Mouse (Mus musculus) neural tube, embryonic 13.5 days (tissue): ENCODE data around the gene Ikzf4. TPM values are rescaled to one million over a fixed set of nuclear protein-coding genes. Genes with fewer than 3 reads are reported as not detected.

Experiments
- ATAC-seq: fragments of 200-750 bp; cut with Nextera tagmentation; 2 replicates; pipeline ENCODE4 v1.8.0; 2017; ENCODE audit warnings: low read depth, mild to moderate bottlenecking, moderate TSS enrichment, moderate library complexity
- H3K27ac ChIP-seq: fragments of 300-500 bp; sonication (generic); replicated peaks from 2 replicates; pipeline ENCODE4 v1.5.1; 2015; ENCODE audit warnings: moderate library complexity, mild to moderate bottlenecking, inconsistent platforms
- H3K27me3 ChIP-seq: fragments of 300-500 bp; sonication (generic); 2 replicates; pipeline ENCODE4 v1.6.1; 2015; ENCODE audit warnings: mild to moderate bottlenecking, inconsistent platforms
- H3K36me3 ChIP-seq: fragments of 300-500 bp; sonication (generic); 2 replicates; pipeline ENCODE4 v1.6.1; 2015; ENCODE audit warnings: mild to moderate bottlenecking, inconsistent platforms
- H3K4me1 ChIP-seq: fragments of 300-500 bp; sonication (generic); replicated peaks from 2 replicates; pipeline ENCODE4 v1.6.1; 2015; ENCODE audit warnings: inconsistent platforms
- H3K4me2 ChIP-seq: fragments of 300-500 bp; sonication (generic); 2 replicates; pipeline ENCODE4 v1.6.1; 2015; ENCODE audit warnings: inconsistent platforms, mild to moderate bottlenecking, moderate library complexity
- H3K4me3 ChIP-seq: fragments of 300-500 bp; sonication (generic); 2 replicates; pipeline ENCODE4 v1.5.1; 2015; ENCODE audit warnings: mild to moderate bottlenecking, inconsistent platforms
- H3K9ac ChIP-seq: fragments of 300-500 bp; sonication (generic); 2 replicates; pipeline ENCODE4 v1.6.1; 2015; ENCODE audit warnings: moderate library complexity, mild to moderate bottlenecking, inconsistent platforms
- H3K9me3 ChIP-seq: fragments of 300-500 bp; sonication (generic); 2 replicates; pipeline ENCODE4 v1.6.1; 2016; ENCODE audit warnings: inconsistent platforms
- WGBS: fragments of 180-500 bp; shearing (Covaris S2); methylation state at CpG from one replicate; pipeline ENCODE4 v1.1.7; 2015; 5-methylcytosine and 5-hydroxymethylcytosine counted together
- polyA plus RNA-seq: library from polyadenylated mRNA; unstranded; fragments of >200 nt; fragmentation: Nextera tagmentation; extraction: Ambion mirVana; gene quantifications from 2 replicates; pipeline ENCODE4 v1.2.1, GENCODE M21; 2015

Ikzf4 gene
- polyA plus RNA-seq, 1 experiment from 2014 or later: 12.1 TPM

- Histone ChIP-seq H3K27me3 (no peaks in the 10 kb centered on the region), H3K27ac (no peak overlapping the region), H3K9me3 (no peaks in the 10 kb centered on the region), H3K4me3 (no peak overlapping the region), H3K36me3 (no peaks in the 10 kb centered on the region), H3K4me1 (no peaks in the 10 kb centered on the region), H3K9ac (no peak overlapping the region), H3K4me2 (no peak overlapping the region)
- ATAC-seq: no peak
Observed at GRCm38 (mm10) chr10:128662465-128662864, 16.7 kb upstream of the Ikzf4 start.

- H3K9me3 ChIP-seq: no peaks in the 10 kb centered on the region
- WGBS: 51% methylated on average over 9 of the region's 9 CpGs
- no peak overlapping the region for H3K4me3 ChIP-seq
- no peaks in the 10 kb centered on the region for H3K27me3 ChIP-seq
- H3K36me3 ChIP-seq: no peaks in the 10 kb centered on the region
- no peak overlapping the region for H3K4me2 ChIP-seq
- H3K9ac ChIP-seq: no peak overlapping the region
- no peaks in the 10 kb centered on the region for H3K4me1 ChIP-seq
- no peak overlapping the region for H3K27ac ChIP-seq
- no peak for ATAC-seq
Observed at GRCm38 (mm10) chr10:128659490-128659889, 13.7 kb upstream of the Ikzf4 start.

- WGBS: 45% methylated on average over 9 of the region's 9 CpGs
Observed at GRCm38 (mm10) chr10:128657844-128658243, 12.1 kb upstream of the Ikzf4 start.

GRCm38 (mm10) chr10:128656731-128657130, 10.9 kb upstream of the Ikzf4 start:
- H3K9me3 ChIP-seq: no peaks in the 10 kb centered on the region
- no peak overlapping the region for H3K4me2 ChIP-seq
- no peaks in the 10 kb centered on the region for H3K27me3 ChIP-seq
- H3K27ac ChIP-seq: no peak overlapping the region
- no peak overlapping the region for H3K9ac ChIP-seq
- H3K4me1 ChIP-seq: no peaks in the 10 kb centered on the region; the same call in 1 of the 2 replicates
- H3K36me3 ChIP-seq: no peaks in the 10 kb centered on the region
- WGBS: 94% methylated on average over 1 of the region's 1 CpGs
- no peak overlapping the region for H3K4me3 ChIP-seq
- ATAC-seq: no peak

More at GRCm38 (mm10) chr10:128657844-128658243, 12.1 kb upstream of the Ikzf4 start:
- Histone ChIP-seq H3K27me3 (no peaks in the 10 kb centered on the region), H3K9ac (no peak overlapping the region), H3K4me1 (no peaks in the 10 kb centered on the region; the same call in 1 of the 2 replicates), H3K4me2 (no peak overlapping the region), H3K9me3 (no peaks in the 10 kb centered on the region), H3K4me3 (no peak overlapping the region), H3K36me3 (no peaks in the 10 kb centered on the region), H3K27ac (no peak overlapping the region)
- no peak for ATAC-seq

- no peak for ATAC-seq
- H3K27ac ChIP-seq: no peak overlapping the region
- no peaks in the 10 kb centered on the region for H3K9me3 ChIP-seq
- no peak overlapping the region for H3K4me2 ChIP-seq
- no peaks in the 10 kb centered on the region for H3K36me3 ChIP-seq
- no peak overlapping the region for H3K4me3 ChIP-seq
- H3K4me1 ChIP-seq: no peaks in the 10 kb centered on the region; the same call in 1 of the 2 replicates
- no peak overlapping the region for H3K9ac ChIP-seq
- H3K27me3 ChIP-seq: no peaks in the 10 kb centered on the region
- 87% methylated on average over 3 of the region's 3 CpGs for WGBS
Observed at GRCm38 (mm10) chr10:128655254-128655653, 9.5 kb upstream of the Ikzf4 start.

GRCm38 (mm10) chr10:128653866-128654265, 8.1 kb upstream of the Ikzf4 start:
- no peak for ATAC-seq
- no peak overlapping the region for H3K4me2 ChIP-seq
- H3K27me3 ChIP-seq: no peaks in the 10 kb centered on the region
- no peaks in the 10 kb centered on the region for H3K36me3 ChIP-seq
- 73% methylated on average over 4 of the region's 4 CpGs for WGBS
- no peak overlapping the region for H3K27ac ChIP-seq
- H3K9me3 ChIP-seq: no peaks in the 10 kb centered on the region
- no peak overlapping the region for H3K9ac ChIP-seq
- no peaks in the 10 kb centered on the region; the same call in 1 of the 2 replicates for H3K4me1 ChIP-seq
- no peak overlapping the region for H3K4me3 ChIP-seq

GRCm38 (mm10) chr10:128646139-128647089, 623 bp upstream of the Ikzf4 start:
- H3K4me1 ChIP-seq: peaks cover 46% of the 10 kb centered on the region
- peak; percentile 86 for ATAC-seq
- H3K27ac ChIP-seq: peak overlapping the region; percentile 96
- peaks cover 14% of the 10 kb centered on the region for H3K36me3 ChIP-seq
- H3K27me3 ChIP-seq: no peaks in the 10 kb centered on the region
- peak overlapping the region; percentile 57 for H3K4me3 ChIP-seq
- H3K4me2 ChIP-seq: peak overlapping the region; percentile 74
- 7% methylated on average over 11 of the region's 13 CpGs for WGBS
- H3K9ac ChIP-seq: peak overlapping the region; percentile 84
- H3K9me3 ChIP-seq: no peaks in the 10 kb centered on the region

- Histone ChIP-seq H3K4me1 (peaks cover 46% of the 10 kb centered on the region), H3K36me3 (peaks cover 47% of the 10 kb centered on the region), H3K9ac (0 out of 2 replicates have a peak overlapping the region, but pooled peaks have one; percentile 22), H3K4me2 (peak overlapping the region; percentile 74; the same call in 1 of the 2 replicates), H3K27me3 (no peaks in the 10 kb centered on the region), H3K4me3 (no peak overlapping the region), H3K9me3 (no peaks in the 10 kb centered on the region), H3K27ac (no peak overlapping the region)
- 89% methylated on average over 6 of the region's 6 CpGs for WGBS
- ATAC-seq: no peak
Observed at GRCm38 (mm10) chr10:128642749-128643148, 3.0 kb downstream of the Ikzf4 start.

- Histone ChIP-seq H3K9ac (no peak overlapping the region), H3K27me3 (no peaks in the 10 kb centered on the region), H3K36me3 (peaks cover 51% of the 10 kb centered on the region), H3K4me3 (no peak overlapping the region), H3K4me1 (peaks cover 49% of the 10 kb centered on the region), H3K4me2 (no peak overlapping the region), H3K27ac (no peak overlapping the region), H3K9me3 (no peaks in the 10 kb centered on the region)
- no peak for ATAC-seq
- 81% methylated on average over 7 of the region's 7 CpGs for WGBS
Observed at GRCm38 (mm10) chr10:128641871-128642270, 3.9 kb downstream of the Ikzf4 start.

- ATAC-seq: no peak
- peaks cover 61% of the 10 kb centered on the region for H3K36me3 ChIP-seq
- H3K4me1 ChIP-seq: peaks cover 46% of the 10 kb centered on the region
- no peaks in the 10 kb centered on the region for H3K27me3 ChIP-seq
- no peak overlapping the region for H3K4me2 ChIP-seq
- no peak overlapping the region for H3K4me3 ChIP-seq
- WGBS: 92% methylated on average over 15 of the region's 15 CpGs
- no peak overlapping the region for H3K9ac ChIP-seq
- H3K9me3 ChIP-seq: no peaks in the 10 kb centered on the region
- H3K27ac ChIP-seq: no peak overlapping the region
Observed at GRCm38 (mm10) chr10:128640891-128641290, 4.9 kb downstream of the Ikzf4 start.

GRCm38 (mm10) chr10:128639999-128640398, 5.8 kb downstream of the Ikzf4 start:
- no peak for ATAC-seq
- H3K27ac ChIP-seq: no peak overlapping the region
- H3K36me3 ChIP-seq: peaks cover 70% of the 10 kb centered on the region
- 85% methylated on average over 14 of the region's 14 CpGs for WGBS
- H3K9ac ChIP-seq: no peak overlapping the region
- H3K4me3 ChIP-seq: no peak overlapping the region
- H3K9me3 ChIP-seq: no peaks in the 10 kb centered on the region
- H3K27me3 ChIP-seq: no peaks in the 10 kb centered on the region
- no peak overlapping the region for H3K4me2 ChIP-seq
- peaks cover 42% of the 10 kb centered on the region for H3K4me1 ChIP-seq

GRCm38 (mm10) chr10:128637011-128637410, 8.8 kb downstream of the Ikzf4 start:
- Histone ChIP-seq H3K4me3 (no peak overlapping the region), H3K27ac (peak overlapping the region; percentile 46), H3K4me2 (peak overlapping the region; percentile 39), H3K4me1 (peaks cover 13% of the 10 kb centered on the region), H3K36me3 (peaks cover 88% of the 10 kb centered on the region), H3K9me3 (no peaks in the 10 kb centered on the region), H3K9ac (peak overlapping the region; percentile 52; the same call in 1 of the 2 replicates), H3K27me3 (no peaks in the 10 kb centered on the region)
- ATAC-seq: no peak
- 6% methylated on average over 11 of the region's 11 CpGs for WGBS
